Mouse (Mus musculus) lung, postnatal 36 days (tissue): ENCODE data around the gene Sorbs2.

ENCODE experiments used
- DNase-seq: peaks from one replicate; pipeline ENCODE4 v3.0.0; 2022; ENCODE audit warnings: mixed read lengths

The Sorbs2 gene

GRCm38 (mm10) chr8:45626406-45626805 is 118.8 kb downstream of the Sorbs2 start:
- no peak for DNase-seq

DNA sequence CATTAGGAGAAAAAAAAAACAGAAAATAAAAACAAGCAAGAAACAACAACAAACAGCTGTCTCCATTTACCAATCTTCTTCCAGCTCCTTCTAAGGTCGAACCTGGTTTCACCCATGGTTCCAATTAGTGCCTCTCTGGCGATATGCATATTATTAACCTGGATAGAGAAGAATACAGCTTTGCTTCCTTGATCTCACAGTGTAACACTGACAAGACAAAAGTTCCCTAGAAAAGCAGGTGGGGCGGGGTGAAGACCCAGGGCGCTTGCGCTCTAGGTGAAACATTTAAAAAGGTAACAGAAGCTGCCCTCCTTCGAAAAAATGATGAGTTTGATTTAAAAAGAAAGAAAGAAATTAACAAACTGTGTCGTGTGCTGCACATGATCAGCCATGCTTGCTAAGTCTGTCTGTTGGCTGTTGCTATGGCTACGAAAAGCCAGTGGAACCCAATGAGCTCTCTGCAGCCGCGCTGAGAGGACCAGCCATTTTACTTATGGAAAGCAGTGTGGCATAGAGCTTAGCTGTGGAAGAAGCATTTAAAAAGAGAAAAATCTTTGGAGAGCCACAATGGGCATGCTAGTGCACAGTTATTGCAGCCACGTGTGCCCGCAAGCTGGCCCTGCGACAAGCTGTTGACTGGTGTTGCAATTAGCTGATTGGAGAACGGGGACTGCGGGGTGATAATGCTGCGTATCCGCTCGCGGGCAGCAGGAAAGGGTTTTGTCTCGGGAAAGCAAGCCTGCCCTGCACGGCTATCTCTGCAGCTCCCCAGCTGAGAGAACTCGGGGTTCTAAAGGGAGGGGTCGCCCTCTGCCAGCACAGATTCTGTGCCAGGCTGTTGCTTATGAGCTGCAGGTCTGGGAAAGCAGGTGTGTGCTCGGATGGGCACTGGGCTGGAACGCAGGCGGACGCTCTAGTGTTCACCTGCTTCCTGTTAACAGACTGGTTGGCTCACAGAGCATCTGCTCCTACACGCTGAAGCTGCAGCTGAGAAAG is 120.0 kb downstream of the Sorbs2 start:
- DNase-seq, result peak; percentile 66

GRCm38 (mm10) chr8:45628421-45629065 is 121.0 kb downstream of the Sorbs2 start:
- no peak for DNase-seq

GRCm38 (mm10) chr8:45629066-45629430 is 121.5 kb downstream of the Sorbs2 start:
- no peak for DNase-seq

DNA sequence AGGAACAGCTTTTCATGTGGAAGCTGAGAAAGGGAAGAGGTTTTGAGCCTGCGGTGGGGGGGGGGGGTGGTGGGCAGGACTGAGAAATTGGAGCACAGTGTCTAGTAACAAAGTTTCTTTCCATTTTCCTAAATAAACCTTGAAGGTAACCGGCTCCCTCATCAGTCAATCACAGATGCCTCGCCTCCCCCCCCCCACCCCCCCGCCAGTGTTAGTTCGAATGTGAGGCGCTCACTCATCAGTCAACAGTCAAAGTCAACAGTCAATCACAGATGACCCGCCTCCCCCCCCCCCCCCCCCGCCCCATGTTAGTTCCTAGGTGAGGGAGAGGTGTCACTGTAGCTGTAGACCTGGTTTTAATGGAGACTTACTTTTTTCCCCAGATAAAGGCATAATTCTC is 123.4 kb downstream of the Sorbs2 start:
- no peak for DNase-seq

- DNase-seq, result no peak
Measured at GRCm38 (mm10) chr8:45635155-45635554, 127.6 kb downstream of the Sorbs2 start.

DNA sequence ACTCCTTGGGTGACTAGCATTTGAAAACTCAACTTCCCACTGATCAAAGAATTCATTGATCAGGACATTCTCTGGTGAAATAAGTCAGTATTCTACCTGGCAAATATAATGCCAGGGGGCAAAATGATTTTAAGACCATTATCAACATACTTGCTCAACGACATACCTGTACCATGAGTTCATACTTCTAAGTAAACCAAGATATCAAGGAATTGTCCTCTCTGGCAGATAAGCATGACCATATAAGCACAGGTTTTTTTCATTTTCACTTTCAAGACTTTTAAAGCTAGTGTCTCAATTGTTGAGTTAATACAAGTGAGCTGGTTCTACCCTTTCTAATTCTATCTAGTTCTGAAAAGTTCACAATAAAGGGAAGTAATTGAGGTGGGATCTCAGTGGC is 130.2 kb downstream of the Sorbs2 start:
- DNase-seq, result no peak

- DNase-seq, result no peak
Measured at GRCm38 (mm10) chr8:45639444-45639843, 131.9 kb downstream of the Sorbs2 start.

- no peak for DNase-seq
Measured at GRCm38 (mm10) chr8:45644651-45645050, 137.1 kb downstream of the Sorbs2 start.

DNA sequence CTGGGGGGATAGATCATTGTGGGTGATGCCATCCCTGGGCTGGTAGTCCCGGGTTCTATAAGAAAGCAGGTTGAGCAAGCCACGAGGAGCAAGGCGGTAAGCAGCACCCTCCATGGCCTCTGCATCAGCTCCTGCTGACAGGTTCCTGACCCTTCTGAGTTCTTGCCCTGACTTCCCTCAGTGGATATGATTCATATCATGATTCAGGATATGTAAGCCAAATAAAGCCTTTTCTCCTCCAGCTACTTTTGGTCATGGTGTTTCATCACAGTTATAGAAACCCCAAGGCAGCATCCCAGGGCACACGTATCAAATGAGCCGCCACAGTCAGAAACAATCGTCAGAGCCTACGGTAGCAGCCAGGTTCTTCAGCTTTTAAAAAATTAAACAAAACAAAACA is 141.5 kb downstream of the Sorbs2 start:
- DNase-seq, result no peak

GRCm38 (mm10) chr8:45649966-45650365 is 142.4 kb downstream of the Sorbs2 start:
- DNase-seq, result no peak

DNA sequence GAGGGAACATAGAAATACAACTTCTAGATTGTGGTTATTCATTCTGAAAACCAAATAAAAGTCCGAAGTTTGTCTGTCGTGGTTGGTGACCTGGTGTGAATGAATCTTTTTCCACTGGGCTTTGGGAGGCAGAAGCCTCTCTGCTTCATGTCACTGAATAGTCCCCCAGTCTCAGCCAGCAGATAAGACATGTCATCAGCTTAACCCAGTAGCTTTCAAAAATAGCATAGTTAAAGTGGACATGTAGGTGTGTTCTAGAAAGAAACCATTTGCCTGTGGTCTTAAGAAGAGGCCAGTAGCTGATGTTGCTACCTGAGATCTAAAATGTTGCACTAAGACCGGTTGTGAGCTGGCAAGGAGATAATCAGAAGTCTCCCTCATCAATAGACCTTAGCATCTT is 150.4 kb downstream of the Sorbs2 start:
- DNase-seq, result no peak

DNA sequence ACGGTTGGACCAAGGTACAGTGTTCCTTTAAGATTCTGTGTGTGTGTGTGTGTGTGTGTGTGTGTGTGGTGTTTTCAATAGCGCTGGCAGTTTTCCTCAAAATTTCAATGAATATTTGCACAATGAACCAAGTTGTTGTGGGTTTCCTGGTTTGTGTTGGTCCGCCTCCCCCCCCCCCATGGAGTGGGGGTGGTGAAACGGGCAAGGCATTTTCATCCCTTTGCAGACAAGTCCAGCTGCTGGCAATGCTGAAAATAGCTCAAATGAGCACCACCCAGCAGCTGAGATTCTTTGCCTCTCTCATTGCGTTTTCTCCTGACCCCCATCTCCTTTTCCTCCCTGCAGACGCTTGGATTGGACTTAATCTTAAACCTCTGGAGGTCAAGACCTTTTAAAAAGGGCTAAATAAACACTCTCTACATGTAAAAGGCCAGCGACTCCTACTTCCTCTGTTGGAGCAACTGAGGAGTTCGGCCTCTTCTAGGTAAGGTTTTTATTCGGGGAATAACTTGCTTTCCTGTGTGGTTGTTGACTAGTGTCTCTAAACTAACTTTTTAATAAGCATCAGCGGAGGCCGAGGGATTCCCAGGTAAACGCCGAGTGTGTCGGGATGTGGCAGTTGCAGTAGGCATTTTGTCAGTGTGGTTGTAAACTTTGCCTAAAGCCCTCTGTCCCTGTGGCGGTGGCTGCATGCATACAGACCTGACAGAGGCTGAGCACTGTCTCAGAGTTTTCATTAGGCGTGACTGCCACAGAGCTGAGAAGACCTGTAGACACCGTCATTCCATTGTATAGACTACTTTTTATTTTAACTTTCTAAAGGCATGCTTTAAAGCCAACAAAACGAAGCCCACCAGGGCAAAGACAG is 151.1 kb downstream of the Sorbs2 start:
- DNase-seq, result peak; percentile 56

- DNase-seq, result peak; percentile 8
Measured at GRCm38 (mm10) chr8:45659473-45659872, 151.9 kb downstream of the Sorbs2 start.

DNA sequence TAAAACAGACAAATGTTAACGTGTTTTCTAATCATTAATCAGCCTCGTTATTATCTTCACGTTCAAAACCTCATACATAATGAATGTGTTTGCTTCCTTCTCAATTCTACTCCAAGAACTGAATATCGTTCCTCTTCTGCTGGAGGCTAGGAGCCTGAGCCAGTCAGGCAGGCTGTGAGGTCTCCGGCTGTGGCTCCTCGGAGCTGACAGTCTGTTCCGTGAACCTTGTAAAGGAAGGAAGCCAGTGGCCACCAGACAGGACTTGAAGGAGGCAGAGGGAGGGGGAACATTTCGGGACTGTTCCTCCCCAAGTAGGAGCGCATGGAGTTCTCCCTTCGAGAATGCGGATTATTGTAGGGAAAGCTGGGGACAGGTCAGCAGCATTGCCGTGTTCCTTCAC is 153.0 kb downstream of the Sorbs2 start:
- no peak for DNase-seq

GRCm38 (mm10) chr8:45661605-45662004 is 154.0 kb downstream of the Sorbs2 start:
- DNase-seq, result no peak

DNA sequence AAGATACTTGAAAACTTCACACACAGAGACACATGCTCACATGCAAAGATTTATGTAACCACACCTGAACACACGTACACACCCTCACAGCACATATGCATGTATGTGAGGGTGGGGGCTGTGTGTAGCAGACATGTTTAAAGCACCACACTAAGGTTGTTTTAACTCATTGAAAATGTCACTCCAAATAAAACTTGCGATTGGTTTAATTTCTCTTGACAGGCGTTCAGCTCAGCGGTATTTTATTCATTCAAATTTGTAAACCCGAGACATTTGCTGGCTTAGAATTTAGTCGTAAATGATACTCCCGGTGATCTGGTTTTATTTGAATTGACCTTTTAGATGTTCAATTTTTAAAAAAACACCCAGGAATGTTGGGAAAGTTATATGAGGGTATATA is 158.6 kb downstream of the Sorbs2 start:
- no peak for DNase-seq

GRCm38 (mm10) chr8:45673149-45673548 is 165.6 kb downstream of the Sorbs2 start:
- no peak for DNase-seq

- DNase-seq, result no peak
Measured at GRCm38 (mm10) chr8:45675821-45676279, 168.3 kb downstream of the Sorbs2 start.

DNA sequence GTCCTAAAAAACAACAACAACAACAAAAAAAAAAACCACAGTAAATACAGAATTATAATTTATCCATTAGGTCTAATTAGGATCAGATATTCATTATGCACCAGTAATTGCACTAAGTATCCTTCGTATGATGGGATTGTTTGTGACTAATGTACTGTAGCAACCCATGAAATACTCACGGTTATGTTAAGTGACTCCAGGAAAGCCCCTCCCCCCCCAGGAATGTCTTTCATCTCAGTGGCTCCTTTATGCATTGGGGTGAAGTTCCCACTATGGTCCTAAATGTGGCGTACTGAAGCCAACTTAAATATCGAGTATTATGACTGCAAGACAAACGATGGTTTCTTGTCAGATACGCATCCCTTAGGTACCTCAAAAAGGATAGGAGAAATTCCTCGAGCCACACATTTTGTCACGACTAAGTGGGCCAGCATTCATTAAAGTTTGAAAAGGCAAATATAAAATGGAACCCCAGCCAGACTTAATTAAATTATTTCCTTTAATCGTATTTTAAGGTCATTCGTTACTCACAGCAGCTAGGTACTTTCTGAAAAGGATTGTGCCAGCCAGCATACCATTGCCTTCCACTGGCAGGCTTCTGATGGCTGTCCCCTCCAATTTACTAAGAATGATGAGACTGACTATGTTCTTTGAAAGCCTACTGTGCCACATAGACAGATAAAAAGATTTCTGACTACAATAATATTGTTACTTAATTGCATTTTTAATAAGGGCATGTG is 169.7 kb downstream of the Sorbs2 start:
- DNase-seq, result no peak

DNA sequence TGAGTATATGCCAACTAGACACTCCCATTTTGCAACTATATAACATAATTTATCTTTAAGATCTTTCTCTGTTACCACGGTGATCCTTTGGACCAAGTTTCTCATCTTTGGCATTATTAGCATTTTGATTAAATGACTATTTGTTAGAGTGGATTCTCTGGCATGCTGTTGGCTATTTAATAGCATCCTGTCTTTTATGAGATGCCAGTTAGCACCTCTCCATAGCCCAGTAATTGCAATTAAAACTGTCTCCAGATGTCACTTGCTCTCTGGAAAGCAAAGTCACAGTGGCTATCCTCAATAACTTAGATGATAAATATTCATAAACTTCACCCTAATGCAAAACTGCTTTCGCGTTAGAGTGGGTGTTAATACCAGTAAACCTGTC is 170.3 kb downstream of the Sorbs2 start:
- no peak for DNase-seq

GRCm38 (mm10) chr8:45681171-45681570 is 173.6 kb downstream of the Sorbs2 start:
- DNase-seq, result no peak
